Comparison of ENCODE assay signal across 11 mouse cellular contexts in genomic region chr2:106729951-106730564, GRCm38 (mm10). TPM values are rescaled to one million over a fixed set of nuclear protein-coding genes. Genes with fewer than 3 reads are reported as not detected.
DNase-seq lines count a peak whose midpoint lies in the region; ATAC-seq and TF ChIP-seq lines count a peak whose summit lies in the region.
"Had no signal": no experiment of that assay in that cellular context is flagged by ENCODE, and none has a peak within 500 bp of the region (broad histone marks: within the 10 kb centered on the region; RNA-seq: fewer than 3 reads in every experiment).

No protein-coding gene starts in this region.

- H3K36me3 ChIP-seq in lung, embryonic 15.5 days = no peaks in the 10 kb centered on the region
- H3K36me3 ChIP-seq in limb, embryonic 14.5 days (ENCODE audit: control insufficient read depth, insufficient read depth, low read length) = 0 out of 2 replicates have a peak, but pooled peaks cover 12% of the 10 kb centered on the region

- H3K27ac ChIP-seq in lung, embryonic 15.5 days = peak overlapping the region; percentile 44
- 0 out of 2 replicates have a peak overlapping the region, but pooled peaks have one; percentile 22 for H3K27ac ChIP-seq in limb, embryonic 14.5 days (replicated peaks; ENCODE audit: low read depth, low read length)

- intact Hi-C loops in heart, postnatal 10 days (cut with DNase I) = no loop called here

- TF ChIP-seq POLR2A in limb, embryonic 14.5 days (IDR thresholded peaks at IDR 0.05; ENCODE audit: borderline replicate concordance, extremely low read depth, insufficient read depth, insufficient read length) = no peak

- peak; percentile 12 for DNase-seq in heart, postnatal 4 days
- no peak for DNase-seq in heart, postnatal 10 days
- no peak for DNase-seq in lung, postnatal 14 days
- peak; percentile 14 for DNase-seq in fat pad, adult 2 months (ENCODE audit: extremely low read depth, low read depth, low spot score)
- DNase-seq in limb, embryonic 14.5 days (ENCODE audit: low spot score) = peak; percentile 77
- DNase-seq in adrenal gland, adult 8-10 months = no peak
- DNase-seq: cerebellum, adult 9-11 months; thymus, postnatal 4 days had no signal

- ATAC-seq in lung, embryonic 15.5 days (ENCODE audit: borderline replicate concordance, extremely low read depth, low FRiP score, low TSS enrichment) = no peak; the same call in 1 of the 2 replicates
- ATAC-seq in limb, embryonic 14.5 days (ENCODE audit: low FRiP score, low read depth) = peak; percentile 75
- ATAC-seq: CD4-positive, CD25-positive, alpha-beta regulatory T cell, adult 4 months had no signal

- H3K27me3 ChIP-seq in lung, embryonic 15.5 days = no peaks in the 10 kb centered on the region
- H3K27me3 ChIP-seq in limb, embryonic 14.5 days (ENCODE audit: control insufficient read depth, insufficient read depth, low read length) = no peaks in the 10 kb centered on the region

- H3K9me3 ChIP-seq in lung, embryonic 15.5 days = no peaks in the 10 kb centered on the region
- no peaks in the 10 kb centered on the region for H3K9me3 ChIP-seq in limb, embryonic 14.5 days (ENCODE audit: control insufficient read depth, low read length)

- WGBS in lung, embryonic 15.5 days = 37% methylated on average over 6 of the region's 6 CpGs
- WGBS in limb, embryonic 14.5 days = 17% methylated on average over 6 of the region's 6 CpGs

- no peak overlapping the region for H3K4me3 ChIP-seq in lung, embryonic 15.5 days
- no peak overlapping the region for H3K4me3 ChIP-seq in limb, embryonic 14.5 days (replicated peaks; ENCODE audit: low read length)

- H3K4me2 ChIP-seq in lung, embryonic 15.5 days = no peak overlapping the region
- peak overlapping the region; percentile 4; the same call in 1 of the 2 replicates for H3K4me2 ChIP-seq in limb, embryonic 14.5 days (replicated peaks; ENCODE audit: low read depth, low read length, severe bottlenecking)
- H3K4me2 ChIP-seq: liver, embryonic 11.5 days had no signal

- H3K4me1 ChIP-seq in lung, embryonic 15.5 days = peaks cover 41% of the 10 kb centered on the region
- peaks cover 30% of the 10 kb centered on the region for H3K4me1 ChIP-seq in limb, embryonic 14.5 days (ENCODE audit: control insufficient read depth, insufficient read depth, low read length)

- no peak overlapping the region for H3K9ac ChIP-seq in lung, embryonic 15.5 days
- no peak overlapping the region for H3K9ac ChIP-seq in limb, embryonic 14.5 days (ENCODE audit: low read depth, low read length, severe bottlenecking)

RNA-seq across cellular contexts. Expression of gene Mpped2, which starts 37.0 kb away (rescaled TPM):
- total RNA-seq in heart, postnatal 4 days (2021) = 10 to 100 TPM; 24.9 to 27.7 TPM
- 10 to 100 TPM; 19.6 to 22.9 TPM for total RNA-seq in heart, postnatal 10 days (2021)
- polyA plus RNA-seq in lung, embryonic 15.5 days (2015; fragmentation: Nextera tagmentation; extraction: Ambion mirVana) = 27.2 and 30.6 TPM in 2 replicates
- 37.8 and 38.8 TPM in 2 replicates for polyA plus RNA-seq in limb, embryonic 14.5 days (2012; rRNA removed)
- polyA plus RNA-seq in limb, embryonic 14.5 days (2014; fragmentation: Nextera tagmentation; extraction: Ambion mirVana) = 79.5 and 92.9 TPM in 2 replicates
- 10 to 100 TPM; 27.6 to 39.9 (median 33.4) TPM for total RNA-seq in adrenal gland, adult 8-10 months (2022)
- polyA plus RNA-seq: CD4-positive, CD25-positive, alpha-beta regulatory T cell, adult 4 months had no signal

Comparison
In these comparisons a context has a peak if more than half of its experiments do, and no peak if none do; other contexts are left out.
1. DNase-seq: peak in heart, postnatal 4 days (single experiment), fat pad, adult 2 months (single experiment) and limb, embryonic 14.5 days (single experiment); none in heart, postnatal 10 days (0 of 2), lung, postnatal 14 days (single experiment) and adrenal gland, adult 8-10 months (single experiment).